Mouse (Mus musculus): ENCODE measurements around the gene Fkbp5. TPM values are rescaled to one million over a fixed set of nuclear protein-coding genes. Genes with fewer than 3 reads are reported as not detected.
A peak's percentile ranks its signal among the peaks of the same experiment; 100 is the strongest.
"Not testable (repeated sequence)": the region's sequence is repeated elsewhere in the genome, so short reads cannot be mapped to it uniquely, and the experiment has no call there.

The Fkbp5 gene
- polyA plus RNA-seq, 1 experiment from 2014 or later = 22.0 TPM

- Histone ChIP-seq H3K4me3 (ENCODE audit: low read length) (no peak overlapping the region), H3K4me1 (ENCODE audit: control insufficient read depth, insufficient read depth, low read length) (0 out of 2 replicates have a peak, but pooled peaks cover 3% of the 10 kb centered on the region), H3K27me3 (replicated peaks; ENCODE audit: control insufficient read depth, insufficient read depth, low read length) (no peaks in the 10 kb centered on the region), H3K27ac (ENCODE audit: low read length) (peak overlapping the region; percentile 30; the same call in 1 of the 2 replicates), H3K9me3 (ENCODE audit: control insufficient read depth, low read length) (no peaks in the 10 kb centered on the region), H3K9ac (ENCODE audit: low read depth, low read length) (no peak overlapping the region), H3K4me2 (ENCODE audit: low read depth, low read length) (no peak overlapping the region), H3K36me3 (ENCODE audit: control insufficient read depth, insufficient read depth, low read length) (0 out of 2 replicates have a peak, but pooled peaks cover 4% of the 10 kb centered on the region)
- ATAC-seq = peak; percentile 55
- 52% methylated on average over 5 of the region's 5 CpGs for WGBS
Measured at GRCm38 (mm10) chr17:28408251-28408918, 108.9 kb downstream of the Fkbp5 start.

- Histone ChIP-seq H3K4me1 (ENCODE audit: control insufficient read depth, insufficient read depth, low read length) (0 out of 2 replicates have a peak, but pooled peaks cover 3% of the 10 kb centered on the region), H3K27ac (ENCODE audit: low read length) (peak overlapping the region; percentile 30; the same call in 1 of the 2 replicates), H3K9ac (ENCODE audit: low read depth, low read length) (no peak overlapping the region), H3K27me3 (replicated peaks; ENCODE audit: control insufficient read depth, insufficient read depth, low read length) (no peaks in the 10 kb centered on the region), H3K4me3 (ENCODE audit: low read length) (no peak overlapping the region), H3K9me3 (ENCODE audit: control insufficient read depth, low read length) (no peaks in the 10 kb centered on the region), H3K4me2 (ENCODE audit: low read depth, low read length) (no peak overlapping the region), H3K36me3 (ENCODE audit: control insufficient read depth, insufficient read depth, low read length) (0 out of 2 replicates have a peak, but pooled peaks cover 4% of the 10 kb centered on the region)
- WGBS = 35% methylated on average over 15 of the region's 15 CpGs
- ATAC-seq = peak; percentile 86
Measured at GRCm38 (mm10) chr17:28407418-28408250, 109.7 kb downstream of the Fkbp5 start.

GRCm38 (mm10) chr17:28406471-28406870 is 110.9 kb downstream of the Fkbp5 start:
- Histone ChIP-seq H3K4me1 (ENCODE audit: control insufficient read depth, insufficient read depth, low read length) (0 out of 2 replicates have a peak, but pooled peaks cover 3% of the 10 kb centered on the region), H3K9ac (ENCODE audit: low read depth, low read length) (no peak overlapping the region), H3K27ac (ENCODE audit: low read length) (no peak overlapping the region), H3K27me3 (replicated peaks; ENCODE audit: control insufficient read depth, insufficient read depth, low read length) (no peaks in the 10 kb centered on the region), H3K9me3 (ENCODE audit: control insufficient read depth, low read length) (no peaks in the 10 kb centered on the region), H3K4me3 (ENCODE audit: low read length) (no peak overlapping the region), H3K4me2 (ENCODE audit: low read depth, low read length) (no peak overlapping the region), H3K36me3 (ENCODE audit: control insufficient read depth, insufficient read depth, low read length) (0 out of 2 replicates have a peak, but pooled peaks cover 4% of the 10 kb centered on the region)
- 90% methylated on average over 7 of the region's 7 CpGs for WGBS
- ATAC-seq = no peak

GRCm38 (mm10) chr17:28404745-28405144 is 112.6 kb downstream of the Fkbp5 start:
- not testable (repeated sequence) for H3K27me3 ChIP-seq (replicated peaks; ENCODE audit: control insufficient read depth, insufficient read depth, low read length); H3K36me3 ChIP-seq (ENCODE audit: control insufficient read depth, insufficient read depth, low read length); H3K4me2 ChIP-seq (ENCODE audit: low read depth, low read length); H3K4me1 ChIP-seq (ENCODE audit: control insufficient read depth, insufficient read depth, low read length); H3K4me3 ChIP-seq (ENCODE audit: low read length); ATAC-seq; H3K27ac ChIP-seq (ENCODE audit: low read length); H3K9ac ChIP-seq (ENCODE audit: low read depth, low read length); H3K9me3 ChIP-seq (ENCODE audit: control insufficient read depth, low read length)
- WGBS = 94% methylated on average over 2 of the region's 2 CpGs

GRCm38 (mm10) chr17:28404301-28404700 is 113.0 kb downstream of the Fkbp5 start:
- Histone ChIP-seq H3K9ac (ENCODE audit: low read depth, low read length) (no peak overlapping the region), H3K27ac (ENCODE audit: low read length) (no peak overlapping the region), H3K9me3 (ENCODE audit: control insufficient read depth, low read length) (no peaks in the 10 kb centered on the region), H3K36me3 (ENCODE audit: control insufficient read depth, insufficient read depth, low read length) (0 out of 2 replicates have a peak, but pooled peaks cover 5% of the 10 kb centered on the region), H3K4me1 (ENCODE audit: control insufficient read depth, insufficient read depth, low read length) (0 out of 2 replicates have a peak, but pooled peaks cover 3% of the 10 kb centered on the region), H3K4me2 (ENCODE audit: low read depth, low read length) (no peak overlapping the region), H3K27me3 (replicated peaks; ENCODE audit: control insufficient read depth, insufficient read depth, low read length) (no peaks in the 10 kb centered on the region), H3K4me3 (ENCODE audit: low read length) (no peak overlapping the region)
- no peak for ATAC-seq
- 97% methylated on average over 11 of the region's 11 CpGs for WGBS

- WGBS = 79% methylated on average over 7 of the region's 7 CpGs
- no peaks in the 10 kb centered on the region for H3K27me3 ChIP-seq (replicated peaks; ENCODE audit: control insufficient read depth, insufficient read depth, low read length)
Measured at GRCm38 (mm10) chr17:28394994-28395393, 122.3 kb downstream of the Fkbp5 start.

GRCm38 (mm10) chr17:28394051-28394765 is 123.1 kb downstream of the Fkbp5 start:
- ATAC-seq = no peak
- Histone ChIP-seq H3K27ac (ENCODE audit: low read length) (no peak overlapping the region), H3K9me3 (ENCODE audit: control insufficient read depth, low read length) (no peaks in the 10 kb centered on the region), H3K9ac (ENCODE audit: low read depth, low read length) (no peak overlapping the region), H3K4me3 (ENCODE audit: low read length) (no peak overlapping the region), H3K36me3 (ENCODE audit: control insufficient read depth, insufficient read depth, low read length) (0 out of 2 replicates have a peak, but pooled peaks cover under 1% of the 10 kb centered on the region), H3K27me3 (replicated peaks; ENCODE audit: control insufficient read depth, insufficient read depth, low read length) (no peaks in the 10 kb centered on the region), H3K4me2 (ENCODE audit: low read depth, low read length) (no peak overlapping the region), H3K4me1 (ENCODE audit: control insufficient read depth, insufficient read depth, low read length) (peaks cover 5% of the 10 kb centered on the region; the same call in 1 of the 2 replicates)
- 65% methylated on average over 15 of the region's 15 CpGs for WGBS

More at GRCm38 (mm10) chr17:28394994-28395393, 122.3 kb downstream of the Fkbp5 start:
- no peak for ATAC-seq
- no peak overlapping the region for H3K4me2 ChIP-seq (ENCODE audit: low read depth, low read length)
- no peak overlapping the region for H3K4me3 ChIP-seq (ENCODE audit: low read length)
- peaks cover 5% of the 10 kb centered on the region; the same call in 1 of the 2 replicates for H3K4me1 ChIP-seq (ENCODE audit: control insufficient read depth, insufficient read depth, low read length)
- no peaks in the 10 kb centered on the region for H3K9me3 ChIP-seq (ENCODE audit: control insufficient read depth, low read length)
- H3K36me3 ChIP-seq (ENCODE audit: control insufficient read depth, insufficient read depth, low read length) = 0 out of 2 replicates have a peak, but pooled peaks cover 2% of the 10 kb centered on the region
- H3K9ac ChIP-seq (ENCODE audit: low read depth, low read length) = no peak overlapping the region
- H3K27ac ChIP-seq (ENCODE audit: low read length) = no peak overlapping the region

GRCm38 (mm10) chr17:28391568-28392432 is 125.5 kb downstream of the Fkbp5 start:
- Histone ChIP-seq H3K9me3 (ENCODE audit: control insufficient read depth, low read length) (no peaks in the 10 kb centered on the region), H3K4me1 (ENCODE audit: control insufficient read depth, insufficient read depth, low read length) (peaks cover 5% of the 10 kb centered on the region; the same call in 1 of the 2 replicates), H3K27ac (ENCODE audit: low read length) (no peak overlapping the region), H3K36me3 (ENCODE audit: control insufficient read depth, insufficient read depth, low read length) (no peaks in the 10 kb centered on the region), H3K4me2 (ENCODE audit: low read depth, low read length) (0 out of 2 replicates have a peak overlapping the region, but pooled peaks have one; percentile 5), H3K27me3 (replicated peaks; ENCODE audit: control insufficient read depth, insufficient read depth, low read length) (no peaks in the 10 kb centered on the region), H3K9ac (ENCODE audit: low read depth, low read length) (0 out of 2 replicates have a peak overlapping the region, but pooled peaks have one; percentile 16), H3K4me3 (ENCODE audit: low read length) (no peak overlapping the region)
- no peak for ATAC-seq
- 12% methylated on average over 21 of the region's 25 CpGs for WGBS

Measured in intestine, embryonic 16.5 days (tissue).